Mouse (Mus musculus): Measurements from ENCODE around the gene Mrrf.

The Mrrf gene

DNA sequence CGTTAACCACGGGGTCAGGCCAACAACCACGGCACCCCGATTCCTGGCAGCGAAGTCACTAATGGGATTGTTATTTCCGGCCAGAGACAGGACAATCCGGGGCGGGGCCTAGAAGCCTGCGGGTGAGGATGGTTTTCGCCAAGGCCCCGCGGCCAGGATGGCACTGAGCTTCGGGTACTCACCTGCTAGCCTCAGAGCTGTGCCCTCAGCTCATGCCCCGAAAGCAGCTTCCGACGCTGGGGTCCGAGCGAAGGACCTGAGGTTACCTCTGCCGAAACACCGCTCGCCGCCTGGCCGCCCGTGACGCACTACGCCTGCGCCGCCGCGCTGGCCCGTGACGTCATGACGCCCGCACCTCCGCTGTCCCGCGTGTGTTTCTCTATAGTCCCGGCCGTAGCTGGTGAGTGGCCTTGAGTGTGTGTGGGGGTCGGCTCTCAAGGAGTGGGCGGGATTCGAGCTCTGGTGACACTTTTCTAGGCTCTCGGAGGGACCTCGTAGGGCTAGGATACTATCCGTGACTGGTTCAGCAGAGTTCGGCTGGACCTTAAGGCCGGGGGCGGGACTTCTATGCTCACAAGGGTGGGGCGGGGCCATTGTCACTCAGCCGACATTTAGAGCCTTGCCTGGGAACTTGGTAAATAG is at the start of gene Mrrf, which contains the start of gene Rbm18:
Mrrf (plus strand) TSS at position 90 of the 642 bp plus-strand sequence.
Rbm18 (minus strand) TSS at position 474 of the 642 bp plus-strand sequence.
- DNase-seq (ENCODE audit: low spot score in 2 of 2) = peak; percentile 87 to 90

DNA sequence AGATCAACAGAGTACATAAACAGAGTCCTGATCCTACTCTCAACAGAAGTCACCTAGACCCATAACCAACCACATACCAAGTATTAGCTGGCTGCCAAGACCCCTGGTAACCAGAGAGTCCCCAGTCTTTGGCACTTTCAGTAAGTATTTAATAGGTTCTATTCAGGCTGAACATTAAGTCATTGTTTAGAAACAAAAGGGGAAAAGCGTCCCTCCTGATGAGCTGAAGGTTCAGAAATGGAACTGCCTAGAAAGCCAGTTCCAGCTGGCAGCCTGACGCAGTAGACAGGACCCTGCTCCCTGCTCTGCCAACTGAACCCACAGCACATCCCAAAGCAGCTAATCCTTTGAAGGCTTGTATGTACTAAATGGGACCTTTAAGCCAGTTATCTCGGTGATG is 47.0 kb upstream of the Mrrf start:
- no peak for DNase-seq (ENCODE audit: low spot score in 2 of 2)

DNA sequence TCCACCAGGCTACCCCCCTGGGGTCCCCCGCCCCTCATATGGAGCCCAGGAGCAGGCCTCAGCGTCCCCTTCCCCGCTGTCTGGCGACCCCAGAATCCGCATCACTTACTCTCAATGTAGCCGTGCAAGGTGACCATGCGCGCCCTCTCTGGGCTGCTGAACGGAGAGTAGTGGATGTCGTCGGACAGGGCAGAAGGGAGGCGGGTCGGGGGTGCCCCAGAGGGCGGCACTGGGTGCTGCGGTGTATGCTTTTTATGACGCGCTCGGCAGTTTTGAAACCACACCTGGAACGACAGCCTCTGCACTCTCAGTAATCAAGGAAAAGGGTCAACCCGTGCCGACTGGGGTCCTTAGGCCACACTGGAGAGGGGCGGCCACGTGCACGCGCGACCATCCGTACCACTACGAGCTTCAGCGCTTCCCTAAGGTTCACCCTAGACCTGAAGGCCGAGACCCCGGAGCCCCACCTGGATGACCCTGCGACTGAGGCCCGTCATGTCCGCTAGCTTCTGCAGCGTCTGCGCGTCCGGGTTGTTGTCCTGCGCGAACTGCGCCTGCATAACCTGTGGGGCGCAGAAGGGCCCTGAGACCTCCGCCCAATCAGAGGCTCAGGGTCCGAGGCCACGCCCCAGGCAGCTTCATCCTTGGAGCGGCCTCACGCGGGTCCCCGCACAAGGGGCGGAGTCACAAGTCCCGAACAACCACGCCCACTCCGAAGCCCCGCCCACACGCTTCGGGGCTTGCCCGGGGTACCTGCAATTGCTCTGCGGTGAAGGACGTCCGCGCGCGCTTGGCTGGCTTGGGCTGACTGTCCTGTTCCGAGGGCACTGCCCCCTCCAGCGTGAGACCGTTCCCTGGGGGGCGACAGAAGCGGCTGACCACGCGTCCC is 45.1 kb upstream of the Mrrf start:
- DNase-seq (ENCODE audit: low spot score in 2 of 2) = peak in 1 of 2 experiments; percentile 20

DNA sequence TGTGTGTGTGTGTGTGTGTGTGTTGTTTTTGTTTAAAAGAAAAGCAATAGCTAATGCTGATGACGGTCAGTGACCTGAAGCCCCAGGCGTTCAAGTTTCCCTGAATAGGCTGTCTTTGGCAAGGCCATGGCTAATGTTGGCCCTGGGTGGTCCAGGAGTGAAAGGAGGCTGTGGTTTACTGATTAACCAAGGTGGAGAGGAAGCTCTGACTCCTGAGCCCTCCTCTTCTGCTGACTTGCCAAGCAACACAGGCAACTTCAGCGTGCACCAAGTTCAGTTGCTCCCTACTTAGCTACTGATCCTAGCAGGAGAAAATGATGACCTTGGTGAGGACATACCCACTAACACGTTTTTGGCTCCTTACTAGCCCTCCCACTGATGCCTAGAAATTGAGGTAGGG is 43.4 kb upstream of the Mrrf start:
- no peak for DNase-seq (ENCODE audit: low spot score in 2 of 2)

DNA sequence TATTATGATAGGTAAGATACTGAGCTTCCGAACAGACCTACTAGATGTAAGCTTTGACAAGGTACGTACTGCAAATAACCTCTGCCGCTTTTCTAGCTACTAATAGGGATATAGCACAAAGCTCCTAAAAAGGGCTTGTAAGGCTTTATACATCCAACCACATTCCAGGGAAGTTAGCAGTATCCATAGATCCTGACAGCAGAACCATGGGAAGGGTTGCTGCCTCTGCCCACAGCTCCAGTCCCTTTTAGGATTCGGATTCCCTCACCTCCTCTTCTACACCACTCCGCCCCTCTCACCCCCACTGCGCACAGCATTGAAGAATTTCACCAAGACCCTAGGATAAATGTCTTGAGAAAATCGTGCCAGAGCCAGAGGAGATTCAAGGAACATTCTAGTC is 42.9 kb upstream of the Mrrf start:
- DNase-seq (ENCODE audit: low spot score in 2 of 2) = no peak

DNA sequence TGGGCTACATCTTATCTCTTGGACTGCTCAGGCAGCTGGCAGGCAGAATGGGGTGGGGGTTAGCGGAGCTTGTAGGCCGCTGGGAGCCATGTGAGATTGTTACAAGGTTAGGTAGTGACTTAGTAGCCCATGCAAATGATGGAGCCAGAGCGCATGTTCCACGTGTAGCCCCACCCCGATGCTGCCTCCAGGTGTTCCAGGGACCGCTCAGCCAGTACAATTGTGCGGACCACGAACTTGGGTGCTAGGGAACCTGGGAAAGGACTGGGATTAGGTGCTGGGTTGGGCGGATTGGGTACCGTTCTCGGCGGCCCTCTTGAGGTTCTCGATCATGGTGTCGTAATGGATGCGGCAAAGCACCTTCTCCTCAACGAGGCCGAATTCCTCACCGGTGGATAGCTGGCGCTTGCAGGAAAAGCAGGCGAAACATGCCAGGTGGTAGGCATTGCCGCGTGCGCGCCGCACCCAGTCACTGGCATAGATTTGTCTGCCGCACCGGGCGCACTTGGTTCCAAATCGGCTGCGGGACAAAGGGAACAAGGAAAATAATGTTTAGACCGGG is 42.2 kb upstream of the Mrrf start:
- no peak for DNase-seq (ENCODE audit: low spot score in 2 of 2)

DNA sequence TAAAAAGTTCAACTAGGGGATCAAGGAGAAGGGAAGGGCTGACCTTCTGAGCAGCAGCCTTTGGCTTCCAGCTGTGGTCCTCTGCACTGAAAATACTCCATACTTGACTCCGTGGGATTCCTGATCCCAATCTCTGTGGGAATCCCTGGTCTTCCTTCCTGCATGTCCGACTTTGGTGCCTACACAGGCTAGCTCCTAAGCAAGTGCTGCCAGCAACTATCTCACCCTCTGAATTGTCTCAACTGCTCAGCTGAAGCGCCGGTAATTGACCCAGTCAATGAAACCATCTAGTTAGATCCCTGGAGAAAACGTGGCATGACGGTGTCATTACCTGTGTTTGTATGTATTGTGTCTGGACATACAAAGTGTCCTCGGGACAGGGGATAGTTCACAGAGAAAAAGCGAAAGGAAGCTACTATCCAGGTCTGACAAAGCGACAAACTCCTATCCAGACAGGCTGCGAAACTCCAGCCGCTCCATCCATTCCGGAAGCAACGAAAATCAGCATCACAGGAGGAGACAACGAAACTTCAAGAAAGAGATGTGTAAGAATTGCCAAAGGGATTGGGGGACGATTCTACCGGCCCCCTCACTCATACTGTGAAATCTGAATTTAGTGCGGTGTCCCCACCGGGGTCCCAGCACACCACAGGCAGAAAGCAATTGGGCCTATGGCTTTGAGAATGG is 38.9 kb upstream of the Mrrf start:
- DNase-seq (ENCODE audit: low spot score in 2 of 2) = no peak

DNA sequence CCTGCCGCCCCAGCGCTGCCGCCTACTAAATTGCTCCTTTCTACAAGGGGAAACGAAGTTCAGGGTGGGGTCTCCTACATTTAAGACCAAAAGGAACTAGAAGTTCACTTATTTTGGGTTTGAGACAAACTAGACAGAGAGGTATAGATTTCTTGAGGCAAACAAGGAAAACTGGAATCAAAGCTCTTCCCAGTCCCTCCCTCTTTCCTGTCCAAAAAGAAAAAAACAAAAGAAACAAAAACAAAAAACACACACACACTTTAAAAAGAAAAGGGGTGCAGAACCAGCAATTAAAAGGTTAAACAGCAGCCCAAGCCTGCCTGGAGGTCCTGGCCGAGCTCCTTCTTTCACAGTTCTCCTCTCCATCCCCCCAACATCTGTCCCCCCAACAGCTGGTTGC is 38.2 kb upstream of the Mrrf start:
- DNase-seq (ENCODE audit: low spot score in 2 of 2) = no peak

DNA sequence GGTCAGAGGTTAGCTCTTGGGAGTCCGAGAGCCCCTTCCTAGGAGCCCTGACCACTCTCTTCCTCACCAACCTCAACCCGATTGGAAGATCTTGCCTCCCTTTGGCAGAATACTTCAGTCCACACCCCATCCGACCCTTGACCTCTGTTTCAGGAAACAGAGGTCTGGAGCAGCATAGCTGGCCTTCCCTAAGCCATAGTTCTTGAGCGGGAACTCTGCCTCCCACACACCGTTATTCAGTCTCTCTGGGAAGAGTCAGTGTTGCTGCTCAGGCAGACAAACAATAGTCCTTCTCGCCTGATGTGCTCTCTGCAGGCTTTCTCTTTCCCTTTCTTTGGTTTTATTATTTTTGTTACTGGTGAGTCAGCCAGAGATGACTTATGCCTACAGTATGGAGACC is 36.5 kb upstream of the Mrrf start:
- no peak for DNase-seq (ENCODE audit: low spot score in 2 of 2)

DNA sequence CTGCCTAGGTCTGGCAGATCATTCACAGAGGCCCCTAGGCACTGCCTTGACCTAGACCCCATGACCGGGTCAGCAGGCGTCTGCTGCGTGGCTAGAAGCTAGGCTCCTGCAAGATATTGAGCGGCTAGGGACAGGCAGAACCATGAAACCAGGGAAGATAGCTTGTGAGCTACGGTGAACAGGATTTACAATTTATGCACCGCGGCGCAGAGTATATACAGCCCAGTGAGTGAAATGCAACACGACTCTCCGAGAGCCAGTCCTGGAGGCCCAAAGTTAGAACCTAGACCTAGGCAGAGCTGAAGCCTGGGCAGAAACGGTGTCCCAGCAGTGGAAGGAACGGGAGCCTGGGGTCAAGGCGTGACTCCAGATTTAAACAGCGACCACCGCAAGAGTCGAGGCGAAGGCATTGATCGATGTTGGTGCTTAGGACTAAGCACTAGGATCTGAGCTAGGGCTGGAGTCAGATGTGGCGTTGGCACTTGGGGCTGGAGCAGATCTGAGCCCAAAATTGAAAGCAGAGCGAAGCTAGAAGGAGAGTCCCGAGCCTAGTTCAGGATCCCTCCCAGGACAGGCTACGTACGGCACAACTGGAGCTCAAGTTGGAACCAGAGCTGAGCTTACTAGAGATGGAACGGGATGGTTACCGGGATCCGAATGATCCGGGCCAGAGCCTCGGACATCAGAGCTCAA is 34.2 kb upstream of the Mrrf start:
- DNase-seq (ENCODE audit: low spot score in 2 of 2) = no peak

DNA sequence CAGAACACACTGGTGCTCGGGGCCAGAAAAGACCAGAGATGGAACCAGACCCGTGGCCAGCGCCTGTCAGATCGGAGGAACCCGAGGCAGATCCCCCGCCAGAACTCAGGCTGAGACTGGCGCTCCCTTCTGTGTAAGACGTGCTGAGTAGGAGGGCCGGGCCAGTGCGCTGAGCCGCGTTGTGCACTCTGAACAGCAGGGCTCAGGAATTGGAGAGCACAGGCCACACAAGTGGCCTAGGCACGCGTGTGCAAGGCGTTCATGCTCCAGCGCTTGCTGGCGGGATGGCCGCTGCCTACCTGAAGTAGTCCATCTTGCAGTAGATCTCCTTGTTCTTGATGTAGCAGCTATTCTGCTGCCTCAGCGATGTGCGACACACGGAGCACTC is 33.6 kb upstream of the Mrrf start:
- no peak for DNase-seq (ENCODE audit: low spot score in 2 of 2)

DNA sequence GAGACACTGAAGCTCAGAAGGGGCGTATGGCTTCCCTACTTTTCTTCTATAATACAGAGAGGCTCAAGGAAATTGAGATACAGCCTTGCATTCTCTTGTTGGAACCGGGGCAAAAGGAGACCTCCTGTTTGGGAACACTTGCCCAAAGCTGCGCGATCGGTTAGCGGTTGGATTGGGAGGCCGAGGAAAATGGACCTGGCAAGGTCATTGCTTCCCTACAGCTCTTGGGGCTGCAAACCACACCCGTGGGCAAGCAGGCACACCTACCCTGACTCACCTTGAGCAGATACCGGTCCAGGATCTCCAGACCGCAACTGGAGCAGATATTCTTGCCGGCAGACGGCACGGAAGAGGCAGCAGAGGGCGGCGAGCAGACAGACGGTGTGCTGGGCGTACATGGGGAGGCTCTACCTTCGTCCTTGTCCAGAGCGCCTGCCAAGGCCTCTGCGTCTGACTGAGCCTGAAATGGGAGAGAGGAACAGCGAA is 33.1 kb upstream of the Mrrf start:
- DNase-seq (ENCODE audit: low spot score in 2 of 2) = no peak

DNA sequence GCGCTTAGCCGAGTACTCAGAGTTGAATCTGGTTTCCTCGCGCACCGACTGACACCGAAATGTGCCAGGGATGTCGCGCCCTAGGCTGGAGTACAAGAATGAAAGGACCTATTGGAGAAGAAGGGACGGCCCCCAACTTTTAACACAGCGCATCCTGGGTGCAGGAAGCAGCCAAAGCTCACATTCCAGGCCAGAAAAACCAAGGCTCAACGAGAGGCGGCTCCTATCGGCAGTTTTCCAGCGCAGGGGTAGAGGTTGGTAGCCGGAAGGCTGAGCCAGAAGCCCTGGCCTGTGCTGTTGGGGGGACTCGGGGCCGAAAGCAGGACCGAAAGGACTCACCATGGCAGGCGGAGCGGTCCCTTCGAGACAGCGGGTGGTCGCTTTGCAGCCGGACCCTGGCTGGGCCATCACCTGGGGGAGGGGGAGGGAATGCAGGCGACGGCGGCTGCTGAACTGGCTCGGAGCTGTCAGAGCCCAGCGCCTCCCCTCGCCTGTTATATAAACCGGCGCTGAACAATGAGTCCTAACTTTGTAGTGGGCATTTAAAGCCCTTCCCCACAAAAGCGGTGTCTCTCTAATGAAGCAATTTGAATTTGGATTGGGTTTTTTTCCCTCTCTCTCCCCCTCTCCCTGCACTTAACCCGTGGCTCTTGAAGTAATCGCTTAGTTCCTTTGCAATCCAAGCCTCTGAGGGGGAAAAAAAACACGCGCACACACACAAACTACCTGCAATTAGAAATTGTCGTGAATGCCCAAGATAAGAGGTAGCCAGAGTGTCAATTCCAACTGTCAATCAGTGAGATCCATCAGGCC is 32.4 kb upstream of the Mrrf start:
- DNase-seq (ENCODE audit: low spot score in 2 of 2) = no peak

DNA sequence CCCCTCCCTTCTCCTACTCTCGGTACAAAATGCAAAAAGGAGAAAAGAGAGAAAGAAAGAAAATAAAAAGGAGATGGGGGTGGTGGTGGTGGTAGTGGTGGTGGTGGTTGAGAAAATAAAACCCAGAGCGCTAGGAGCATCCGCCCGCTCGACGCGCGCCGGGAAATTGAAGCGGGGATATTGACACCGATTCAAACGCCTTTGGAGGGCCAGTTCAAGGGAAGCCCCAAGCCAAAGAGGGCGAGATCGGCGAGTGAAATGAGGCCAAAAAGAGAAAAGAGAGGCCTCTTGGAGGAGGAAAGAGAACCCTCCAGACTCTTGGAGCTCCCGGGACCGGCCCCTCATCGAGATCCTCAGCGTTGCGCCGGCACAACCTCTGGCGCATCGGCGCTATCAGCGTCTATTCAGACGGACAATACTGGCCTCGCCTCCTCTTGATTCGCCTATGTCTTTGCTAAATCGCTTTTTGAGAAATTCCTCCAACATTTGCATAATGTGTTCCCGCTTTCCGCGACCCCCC is 31.7 kb upstream of the Mrrf start:
- DNase-seq (ENCODE audit: low spot score in 2 of 2) = no peak

DNA sequence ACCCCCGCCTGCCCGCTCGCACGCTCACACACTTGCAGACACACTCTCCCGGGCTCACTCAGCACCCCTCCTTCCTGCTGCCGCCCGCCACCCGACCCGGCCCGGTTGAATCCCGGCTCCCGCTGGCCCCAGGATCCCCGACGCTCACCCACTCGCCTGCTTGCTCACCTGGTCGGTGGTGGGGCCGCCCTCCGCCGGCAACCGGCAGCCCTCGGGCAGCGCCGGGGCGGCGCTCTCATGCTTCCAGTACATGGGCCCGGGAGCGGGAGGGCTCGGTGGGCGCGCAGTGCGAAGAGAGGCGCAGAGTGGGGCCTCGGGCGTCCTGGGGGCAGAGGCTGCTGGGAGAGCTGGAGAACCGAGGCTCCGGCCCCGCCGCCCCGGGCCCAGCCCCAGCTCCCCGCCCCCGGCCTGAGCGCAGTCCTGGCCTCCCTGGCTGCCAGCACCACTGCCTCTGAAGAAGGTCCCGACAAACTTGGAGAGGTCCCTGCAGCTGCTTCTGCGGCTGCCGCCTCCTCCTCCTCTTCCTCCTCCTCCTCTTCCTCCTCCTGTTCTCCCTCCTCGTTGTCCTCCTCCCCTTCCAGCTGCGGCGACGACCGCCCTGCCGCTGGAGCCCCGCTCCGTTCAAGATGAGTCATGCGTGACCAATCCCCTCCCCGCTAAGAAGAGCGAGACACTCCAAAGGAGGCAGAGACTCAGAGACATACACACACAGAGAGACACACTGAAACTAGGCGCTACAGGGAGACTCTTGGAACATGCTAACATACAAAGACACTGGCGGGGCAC is 31.0 kb upstream of the Mrrf start, which contains the start of gene Lhx6:
Lhx6 (minus strand) TSS at position 453 of the 786 bp plus-strand sequence.
- no peak for DNase-seq (ENCODE audit: low spot score in 2 of 2)

DNA sequence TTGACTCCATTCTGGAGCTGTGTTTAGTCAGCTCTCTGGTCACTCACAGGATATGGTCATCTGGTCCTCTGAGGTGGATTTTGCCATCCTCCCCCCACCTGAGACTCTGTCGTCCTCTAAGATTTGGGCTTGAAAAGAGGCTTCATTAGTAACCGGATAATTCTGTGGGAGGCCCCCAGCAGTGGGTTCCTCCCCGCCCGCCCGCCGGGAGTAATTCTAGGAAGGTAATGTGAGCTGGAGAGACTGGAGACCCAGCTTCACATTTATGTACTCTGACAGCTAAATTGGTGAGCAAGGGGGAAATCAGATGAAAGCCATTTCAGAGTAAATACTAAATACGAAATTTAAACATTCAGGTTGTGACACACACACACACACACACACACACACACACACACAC is 27.6 kb upstream of the Mrrf start:
- DNase-seq (ENCODE audit: low spot score in 2 of 2) = no peak

DNA sequence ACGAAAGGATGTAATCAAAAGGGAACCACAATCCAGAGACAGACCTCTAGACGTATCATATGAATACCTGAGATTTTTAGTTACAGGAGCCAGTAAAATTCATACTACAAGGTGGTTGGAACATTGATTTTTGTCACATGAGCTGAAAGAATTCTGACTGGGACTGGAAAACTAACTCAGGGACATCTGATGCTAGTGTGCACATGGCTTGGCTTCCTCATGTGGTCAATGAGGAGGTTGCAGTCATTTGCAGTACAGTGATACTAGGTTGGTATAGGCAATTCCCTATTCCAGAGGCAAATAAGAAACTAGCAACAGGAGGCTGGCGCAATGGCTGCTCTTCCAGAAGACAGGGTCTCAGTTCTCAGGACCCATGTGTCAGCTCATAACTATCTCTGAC is 23.6 kb upstream of the Mrrf start:
- no peak for DNase-seq (ENCODE audit: low spot score in 2 of 2)

DNA sequence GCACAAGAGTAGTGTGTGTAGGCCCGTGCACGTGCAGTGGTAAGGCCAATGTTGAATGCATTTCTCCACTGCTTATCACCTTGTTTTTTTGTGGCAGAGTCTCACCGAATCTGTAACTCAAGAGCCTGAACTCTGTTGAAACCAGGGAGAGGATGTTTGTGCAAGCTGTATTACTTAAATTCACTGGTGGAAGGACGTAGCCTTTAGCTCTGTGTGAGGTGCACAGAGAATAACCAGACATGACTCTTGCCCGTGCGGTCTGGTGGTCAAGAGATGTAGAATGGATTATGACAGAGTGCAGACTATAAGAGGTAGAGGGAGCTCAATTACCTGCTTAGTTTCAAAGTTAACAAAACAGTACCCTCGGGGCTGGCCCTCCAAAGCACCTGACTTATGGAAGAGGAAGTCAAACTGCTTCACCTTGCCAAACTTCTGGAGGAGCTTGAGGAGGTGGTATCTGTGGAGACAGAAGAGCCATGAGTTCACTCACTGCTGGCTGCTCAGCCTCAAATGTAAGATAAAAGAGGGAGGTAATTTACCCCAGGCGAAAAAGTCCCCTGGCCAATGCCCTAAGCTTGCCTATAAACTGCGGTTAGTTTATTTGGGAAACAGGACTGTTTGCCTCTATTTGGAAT is 9.3 kb upstream of the Mrrf start:
- DNase-seq (ENCODE audit: low spot score in 2 of 2) = no peak

DNA sequence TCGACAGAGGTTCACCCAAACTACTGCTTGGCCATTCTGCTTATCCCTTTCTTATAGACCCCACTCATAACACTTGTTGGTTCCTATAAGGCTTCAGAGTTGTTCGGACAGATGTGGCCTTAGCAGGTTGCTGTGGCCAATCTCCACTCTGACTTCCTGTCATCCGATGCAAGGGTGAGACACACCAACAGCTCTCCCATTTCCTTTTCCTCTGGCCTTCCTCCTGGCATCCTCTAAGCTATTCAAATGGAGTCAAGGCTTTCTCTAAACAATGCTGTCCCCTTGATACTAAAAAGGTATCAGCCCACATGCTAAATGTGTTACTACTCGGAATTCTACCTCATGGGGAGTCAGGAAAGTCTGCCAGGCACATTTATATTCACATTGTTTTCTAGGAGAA is 8.2 kb upstream of the Mrrf start:
- DNase-seq (ENCODE audit: low spot score in 2 of 2) = no peak
